Mouse (Mus musculus): ENCODE measurements around the gene Pkd1l1.

The Pkd1l1 gene

DNA sequence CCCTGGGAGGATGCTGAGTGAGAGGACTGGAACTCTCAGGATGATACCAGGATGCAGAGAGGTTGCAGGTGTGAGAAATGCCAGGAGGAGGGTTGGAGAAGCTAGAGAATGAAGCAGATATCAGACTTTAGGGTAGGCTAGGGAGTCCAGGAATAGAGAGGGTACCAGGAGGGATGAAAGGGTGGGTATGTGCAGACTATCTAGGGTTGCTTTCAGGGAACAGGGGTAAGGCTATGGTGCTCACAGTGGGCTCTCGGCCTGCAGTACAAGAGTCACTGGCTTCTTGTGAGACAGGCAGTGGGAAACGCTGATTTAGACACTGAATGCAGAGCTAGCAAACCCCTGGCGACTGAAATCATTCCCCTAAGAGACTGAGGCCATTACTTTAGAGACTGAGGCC is at the start of gene Pkd1l1:
Gene Pkd1l1, minus strand, starts transcription at position 101 of the 400 bp plus-strand sequence.
- no peak for DNase-seq (ENCODE audit: low read depth, low spot score)

DNA sequence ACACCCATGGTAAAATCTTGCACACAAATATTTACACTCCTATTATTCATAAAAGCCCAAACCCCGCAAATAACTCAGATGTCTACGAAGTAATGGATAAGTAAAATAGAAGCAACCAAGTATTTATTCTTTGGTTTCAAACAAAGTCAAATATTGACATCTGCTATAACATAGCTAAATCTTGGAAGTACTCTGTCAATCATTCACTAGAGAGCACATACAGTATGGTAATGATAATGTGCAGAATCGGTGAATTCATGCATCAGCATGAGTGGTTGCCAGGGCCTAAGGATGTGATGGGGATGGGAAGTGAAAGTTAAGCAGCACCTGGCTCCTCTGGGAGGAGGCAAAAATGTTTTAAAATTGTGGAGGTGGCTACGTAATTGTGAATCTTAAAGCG is 47.1 kb upstream of the Pkd1l1 start:
- DNase-seq (ENCODE audit: low read depth, low spot score) = no peak

DNA sequence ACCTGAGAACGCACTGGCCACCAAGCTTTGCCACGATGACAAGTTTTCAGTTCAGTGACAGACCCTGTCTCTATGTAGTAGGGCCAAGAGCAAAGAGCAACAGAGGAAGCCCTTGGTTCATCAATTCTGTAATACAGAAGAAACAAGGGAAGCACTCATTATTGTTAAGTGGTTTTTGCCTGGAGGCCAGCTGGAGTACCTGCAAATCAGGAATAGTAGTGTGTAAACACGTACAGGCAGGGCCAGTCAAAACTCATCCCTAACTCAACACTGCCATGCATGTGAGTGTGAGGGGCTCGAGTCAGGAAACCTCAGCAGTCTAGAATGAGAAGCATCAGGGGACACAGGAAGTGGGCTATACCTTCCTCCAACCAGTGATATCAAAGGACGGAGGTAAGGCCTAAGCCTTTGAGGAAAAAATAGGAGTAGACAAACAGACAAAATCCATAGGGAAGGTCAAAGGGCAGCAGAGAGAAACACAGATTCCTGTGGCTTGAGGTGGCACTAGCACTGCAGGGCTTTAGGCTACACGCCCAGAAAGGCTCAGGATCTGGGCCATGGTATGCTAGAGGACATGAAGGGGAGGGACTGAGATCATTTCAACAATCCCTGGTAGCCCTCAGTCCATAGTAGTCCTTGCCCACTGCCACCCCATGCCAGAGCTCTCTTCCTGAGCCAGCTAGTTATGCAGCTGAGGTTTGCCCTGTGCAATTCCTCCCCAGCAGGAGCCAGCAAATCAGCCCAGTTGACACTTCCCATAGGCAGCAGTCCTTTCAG is 45.6 kb upstream of the Pkd1l1 start:
- no peak for DNase-seq (ENCODE audit: low read depth, low spot score)

DNA sequence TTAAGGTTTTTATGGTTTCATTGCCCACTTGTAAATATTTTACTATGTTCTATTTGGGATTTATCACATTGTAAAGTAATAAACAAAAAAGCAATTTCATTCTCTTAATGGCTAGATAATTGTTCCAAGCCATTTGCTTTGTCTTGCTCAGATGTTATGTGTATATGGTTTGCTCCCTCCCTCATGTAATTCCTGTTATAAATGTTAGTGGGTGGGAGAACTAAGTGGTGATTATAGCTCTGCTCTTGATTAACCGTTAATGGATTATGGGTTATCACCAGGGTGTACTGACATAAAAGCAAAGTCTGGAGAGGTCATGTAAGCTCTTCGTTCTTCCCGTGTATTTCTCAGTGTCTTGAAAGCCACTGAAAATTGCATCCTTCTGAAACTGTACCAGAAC is 41.7 kb upstream of the Pkd1l1 start:
- no peak for DNase-seq (ENCODE audit: low read depth, low spot score)

DNA sequence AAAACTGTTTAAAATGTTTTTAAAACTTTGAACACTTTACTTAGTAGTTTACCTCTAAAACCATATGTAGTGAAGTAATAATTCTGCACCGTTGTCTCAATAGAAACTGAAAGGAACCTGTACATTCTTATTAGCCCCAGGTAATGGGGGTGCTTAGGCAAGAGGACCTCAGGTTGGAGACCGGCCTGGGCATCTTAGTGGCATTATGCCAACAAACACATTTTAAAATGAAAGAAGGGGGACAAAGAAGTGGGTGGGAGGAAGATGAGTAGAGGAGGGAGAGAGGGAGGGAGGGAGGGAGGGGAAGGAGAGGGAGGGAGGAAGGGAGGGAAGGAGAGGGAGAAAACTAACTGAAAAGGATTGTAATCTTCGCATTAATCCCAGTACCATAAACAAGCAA is 38.3 kb upstream of the Pkd1l1 start:
- DNase-seq (ENCODE audit: low read depth, low spot score) = no peak

DNA sequence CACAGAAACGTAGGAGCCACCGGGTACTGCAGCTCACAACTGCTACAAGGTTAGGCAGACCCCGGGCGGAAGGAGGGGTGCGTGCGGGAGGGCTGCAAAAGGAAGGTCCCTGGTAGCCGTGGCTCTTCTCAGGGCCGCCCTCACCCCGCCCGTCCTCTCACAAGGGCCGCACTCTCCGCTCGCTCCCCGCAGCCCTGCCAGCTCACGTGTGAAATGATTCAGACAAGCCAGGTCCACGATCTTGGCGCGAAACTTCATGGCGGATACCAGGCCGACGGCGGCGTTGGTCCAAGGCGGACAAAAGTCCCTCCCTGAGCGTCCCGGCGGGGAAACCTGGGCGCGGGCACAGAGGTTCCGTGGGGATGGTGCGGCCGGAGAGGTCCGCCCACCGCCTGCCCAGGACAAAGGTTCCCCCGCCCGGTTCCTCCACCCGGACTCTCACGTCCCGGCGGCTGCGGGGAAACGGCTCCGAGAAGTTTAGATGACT is 37.8 kb upstream of the Pkd1l1 start, which contains the start of gene Hus1:
Gene Hus1, minus strand, starts transcription at position 339 of the 487 bp plus-strand sequence.
- DNase-seq (ENCODE audit: low read depth, low spot score) = peak; percentile 77

DNA sequence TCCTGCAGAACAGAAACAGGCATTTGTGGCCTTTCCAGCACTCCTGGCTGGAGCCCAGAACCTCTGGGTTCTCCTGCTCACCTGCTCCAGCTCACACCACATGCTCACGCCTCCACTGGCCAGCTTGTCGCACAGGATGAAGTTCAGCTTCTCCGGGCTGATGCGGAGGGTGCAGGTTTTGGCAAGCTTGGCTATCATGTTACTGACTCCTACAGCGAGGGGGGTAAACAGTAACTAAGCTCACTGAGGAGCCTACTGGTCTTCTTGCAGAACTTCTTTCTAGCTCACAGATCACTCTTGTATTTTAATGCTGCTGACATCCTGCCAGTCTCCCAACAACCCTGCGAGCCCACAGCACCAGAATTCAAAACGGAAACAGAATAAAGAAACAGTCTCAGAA is 37.4 kb upstream of the Pkd1l1 start:
- DNase-seq (ENCODE audit: low read depth, low spot score) = peak; percentile 11

DNA sequence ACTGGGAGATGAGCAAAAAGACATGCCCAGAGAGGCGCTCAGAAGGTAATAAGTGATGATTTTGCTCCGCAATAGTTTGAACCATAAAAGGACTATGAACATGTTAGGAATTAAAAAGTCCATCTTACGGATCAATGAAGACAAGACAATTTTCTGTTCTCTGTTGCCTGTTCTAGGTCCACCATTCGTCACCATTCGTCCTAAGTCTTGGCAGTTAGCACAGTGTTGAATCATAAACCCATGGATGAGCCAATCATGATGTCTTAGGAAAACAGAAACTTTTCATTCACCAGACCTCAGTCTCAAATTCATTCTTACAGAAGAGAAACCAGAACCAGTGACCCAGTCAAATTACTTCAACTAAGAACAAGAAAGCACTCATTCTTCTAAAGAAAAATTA is 35.7 kb upstream of the Pkd1l1 start:
- DNase-seq (ENCODE audit: low read depth, low spot score) = no peak

DNA sequence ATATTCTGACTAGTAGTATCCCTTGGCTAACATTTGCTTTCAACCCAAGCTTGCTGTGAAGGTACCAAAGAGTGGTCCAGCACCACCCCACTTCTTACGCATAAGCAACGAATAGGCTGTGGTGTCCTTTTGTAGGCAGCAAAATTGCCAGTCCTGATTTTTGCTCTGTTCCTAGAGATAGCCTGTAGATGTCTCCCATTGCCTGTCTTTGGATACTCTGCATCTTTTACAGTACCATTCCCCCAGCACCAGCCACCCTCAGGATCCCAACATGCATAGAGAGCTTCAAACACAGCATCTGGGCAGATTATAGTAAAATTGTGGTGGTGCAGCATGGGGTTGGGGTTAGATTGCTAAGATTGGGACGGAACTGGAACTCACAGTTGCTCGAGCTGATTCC is 15.0 kb upstream of the Pkd1l1 start:
- DNase-seq (ENCODE audit: low read depth, low spot score) = no peak

DNA sequence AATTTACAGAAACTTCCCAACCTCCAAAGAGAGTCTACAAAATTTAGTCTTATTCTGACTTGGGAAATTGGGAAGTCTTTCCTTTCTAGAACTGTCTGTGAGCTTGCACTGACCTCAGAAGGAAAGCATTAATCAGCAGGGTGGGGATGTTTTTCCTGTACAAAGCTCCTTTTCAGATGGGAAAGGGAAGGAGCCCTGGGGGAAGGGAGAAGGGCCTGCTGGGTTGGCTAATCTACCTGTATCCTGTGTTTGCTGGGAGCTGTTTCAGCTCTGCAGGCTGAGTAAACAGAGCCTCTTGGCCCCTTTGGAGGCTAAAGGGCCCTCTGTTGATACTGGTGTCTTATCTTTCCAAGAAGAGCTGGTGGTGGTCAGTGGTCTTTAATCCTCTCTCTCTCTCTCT is 13.0 kb upstream of the Pkd1l1 start:
- DNase-seq (ENCODE audit: low read depth, low spot score) = no peak

DNA sequence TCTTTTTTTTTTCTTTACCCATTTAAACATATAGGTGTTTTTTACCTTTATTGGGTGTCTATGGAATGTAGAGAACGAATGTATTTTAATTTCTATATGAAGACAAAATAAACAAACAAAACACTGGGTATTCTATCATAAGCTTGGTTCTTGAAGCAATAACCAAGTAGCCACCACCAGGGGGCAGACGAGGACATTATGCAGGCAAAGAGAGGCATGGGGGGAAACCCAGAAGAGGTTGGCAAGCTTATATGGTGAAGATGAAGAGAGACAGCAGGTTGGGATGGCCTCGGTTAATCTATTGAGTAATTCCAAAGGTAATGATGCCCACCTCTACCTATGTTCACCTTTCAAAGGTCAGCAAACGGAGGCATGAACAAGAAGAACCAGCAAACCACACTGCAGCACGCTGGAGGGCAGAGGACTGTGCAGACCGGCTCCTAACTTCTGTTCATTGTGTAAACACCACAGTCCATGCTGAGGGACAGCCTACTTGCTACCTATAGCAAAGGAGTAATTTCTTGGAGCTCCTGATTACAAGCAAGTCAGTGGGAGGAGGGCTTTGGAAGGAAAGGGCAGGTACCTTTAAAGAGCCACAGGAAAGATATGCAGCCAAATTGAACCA is 10.3 kb upstream of the Pkd1l1 start:
- peak; percentile 63 for DNase-seq (ENCODE audit: low read depth, low spot score)

DNA sequence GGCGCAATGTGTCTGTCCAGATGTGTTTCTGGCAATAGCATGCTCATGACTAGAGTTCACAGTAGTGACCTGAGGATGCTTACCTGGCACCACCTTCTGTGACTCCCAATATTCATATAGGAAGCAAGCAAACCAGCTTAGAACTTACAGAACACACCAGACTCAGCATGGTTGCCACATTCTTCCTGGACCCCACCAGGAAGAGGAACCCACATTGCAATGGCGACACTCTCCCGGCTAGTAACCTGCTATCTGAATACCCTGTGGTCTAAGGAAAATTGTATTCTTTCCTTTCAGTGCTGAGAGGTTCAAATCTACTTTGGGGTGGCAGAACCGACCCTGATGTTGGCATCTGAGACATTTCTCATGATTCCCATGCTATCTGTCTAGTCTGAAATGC is 5.1 kb upstream of the Pkd1l1 start:
- no peak for DNase-seq (ENCODE audit: low read depth, low spot score)

DNA sequence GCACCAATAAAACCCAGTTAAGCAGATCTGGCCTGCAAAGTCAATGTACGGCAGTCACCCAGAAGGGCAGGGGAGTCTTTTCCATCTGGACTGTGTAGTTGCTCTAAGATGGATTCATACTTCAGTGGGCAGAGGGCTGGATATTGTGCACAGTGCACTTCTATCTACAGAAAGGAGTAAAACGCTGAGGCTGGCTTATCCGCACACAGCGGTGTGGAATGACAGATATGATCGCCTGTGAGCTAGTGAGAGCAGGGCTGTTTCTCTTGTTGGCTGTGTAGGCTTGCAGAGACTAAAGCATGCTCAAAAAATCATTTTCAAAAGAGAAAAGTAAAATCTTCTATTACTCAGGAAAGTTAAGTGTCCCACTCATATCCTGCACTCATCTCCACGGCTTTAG is 973 bp downstream of the Pkd1l1 start:
- DNase-seq (ENCODE audit: low read depth, low spot score) = no peak

DNA sequence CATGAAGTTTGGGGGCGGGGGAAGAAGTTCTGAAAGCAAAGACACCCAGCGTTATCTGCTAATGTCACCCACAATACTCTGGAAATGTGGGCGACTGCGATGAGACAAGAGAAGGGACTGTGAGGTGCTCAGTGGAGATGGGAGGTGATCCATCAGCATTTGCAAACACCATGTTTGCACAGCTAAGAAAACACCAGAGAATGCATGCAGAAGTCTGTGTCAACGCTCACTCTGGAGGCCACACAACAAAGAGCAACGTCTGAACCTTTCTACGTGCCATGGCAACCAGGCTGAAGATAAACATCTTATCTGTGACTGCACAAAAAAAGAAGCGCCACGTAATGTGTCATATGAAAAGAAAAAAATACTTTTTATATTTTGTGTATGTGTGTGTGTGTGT is 2.6 kb downstream of the Pkd1l1 start:
- no peak for DNase-seq (ENCODE audit: low read depth, low spot score)

DNA sequence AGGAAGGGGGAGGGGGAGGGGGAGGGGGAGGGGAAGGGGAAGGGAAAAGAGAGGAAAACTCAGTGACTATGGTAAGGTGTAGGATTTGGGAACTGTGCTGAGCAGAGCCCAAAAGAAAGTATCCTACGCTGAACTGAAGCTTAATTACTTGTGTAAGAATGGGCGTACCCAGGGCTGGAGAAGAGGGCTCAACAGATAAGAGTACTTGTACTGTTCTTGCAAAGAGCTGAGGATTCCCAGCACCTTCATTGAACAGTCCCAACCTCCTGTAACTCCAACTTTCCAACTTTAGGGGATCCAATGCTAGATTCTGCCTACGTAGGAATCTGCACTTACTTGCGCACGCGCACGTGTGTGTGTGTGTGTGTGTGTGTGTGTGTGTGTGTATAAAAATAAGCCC is 5.0 kb downstream of the Pkd1l1 start:
- no peak for DNase-seq (ENCODE audit: low read depth, low spot score)

DNA sequence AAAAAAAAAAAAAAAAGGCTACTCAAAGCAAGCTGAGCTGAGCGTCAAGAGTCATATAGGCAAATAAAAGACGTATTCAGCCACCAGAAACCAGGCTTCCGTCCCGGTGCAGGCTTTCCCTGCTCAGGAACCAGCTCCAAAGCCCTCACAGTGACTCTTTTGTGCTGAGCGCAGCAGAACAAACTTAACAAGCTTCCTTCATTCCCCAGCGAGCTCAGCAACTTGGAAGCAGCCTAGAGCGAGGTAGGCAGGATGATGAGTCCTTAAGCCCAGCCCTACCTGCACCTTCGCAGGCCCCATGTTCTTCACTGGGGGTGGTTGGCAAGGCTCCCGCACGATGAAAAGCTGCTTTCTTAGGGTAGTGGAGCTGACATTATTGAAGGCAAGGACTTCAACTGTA is 14.5 kb downstream of the Pkd1l1 start:
- DNase-seq (ENCODE audit: low read depth, low spot score) = no peak

DNA sequence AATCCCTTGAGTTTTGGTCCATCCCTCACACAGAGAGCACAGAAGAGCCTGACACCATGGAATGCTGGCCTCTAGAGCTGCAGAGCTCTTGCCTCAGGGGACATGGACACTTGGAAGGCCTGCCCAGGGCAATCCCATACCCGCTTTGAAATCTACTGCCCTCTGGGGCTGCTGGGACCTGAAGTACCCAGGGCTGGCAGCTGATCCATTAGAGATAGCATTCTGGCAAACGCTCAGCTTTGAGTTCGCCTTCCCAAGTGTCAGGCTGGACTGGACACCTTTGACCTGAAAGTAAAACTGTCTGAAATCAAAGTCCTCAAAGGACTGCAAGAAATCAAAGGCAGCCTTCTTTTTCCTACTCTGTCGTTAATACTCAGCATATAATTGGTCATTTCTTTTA is 15.0 kb downstream of the Pkd1l1 start:
- DNase-seq (ENCODE audit: low read depth, low spot score) = no peak

DNA sequence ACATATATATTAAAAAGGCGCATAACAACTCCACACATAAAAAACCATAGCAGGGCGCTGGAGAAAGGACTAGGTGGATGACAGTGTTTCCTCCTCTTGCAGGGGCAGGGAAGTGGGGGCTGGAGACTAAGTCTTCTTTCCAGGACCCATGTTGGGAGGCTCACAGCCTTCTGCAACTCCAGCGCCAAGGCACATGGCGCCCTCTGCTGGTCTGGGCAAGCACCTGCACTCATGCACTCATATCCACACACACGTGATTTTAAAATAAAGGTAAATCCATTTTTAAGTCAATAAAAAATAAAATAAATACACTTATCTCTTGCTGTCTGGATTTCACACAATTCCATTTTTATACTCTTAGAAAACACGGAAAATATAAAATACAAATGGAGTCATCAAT is 16.0 kb downstream of the Pkd1l1 start:
- no peak for DNase-seq (ENCODE audit: low read depth, low spot score)

DNA sequence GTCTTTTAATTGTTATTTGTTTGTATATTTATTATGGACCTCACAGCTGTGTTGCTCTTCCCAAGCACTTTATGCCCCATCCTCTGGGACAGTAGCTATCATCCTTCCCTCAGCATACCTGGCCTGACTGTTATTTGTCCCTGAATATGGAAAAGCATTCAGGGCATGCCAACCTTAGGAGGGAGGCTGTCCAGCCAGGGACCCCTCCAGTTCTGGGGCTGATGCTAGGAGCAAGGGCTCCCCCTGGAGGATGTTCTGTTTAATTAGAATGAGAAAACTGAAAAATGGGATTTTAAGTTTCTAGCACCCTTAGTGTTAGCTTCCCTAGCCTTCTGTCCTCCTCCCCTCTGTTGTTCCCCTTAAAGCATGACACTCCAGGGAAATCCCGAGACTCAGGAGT is 17.4 kb downstream of the Pkd1l1 start:
- no peak for DNase-seq (ENCODE audit: low read depth, low spot score)

DNA sequence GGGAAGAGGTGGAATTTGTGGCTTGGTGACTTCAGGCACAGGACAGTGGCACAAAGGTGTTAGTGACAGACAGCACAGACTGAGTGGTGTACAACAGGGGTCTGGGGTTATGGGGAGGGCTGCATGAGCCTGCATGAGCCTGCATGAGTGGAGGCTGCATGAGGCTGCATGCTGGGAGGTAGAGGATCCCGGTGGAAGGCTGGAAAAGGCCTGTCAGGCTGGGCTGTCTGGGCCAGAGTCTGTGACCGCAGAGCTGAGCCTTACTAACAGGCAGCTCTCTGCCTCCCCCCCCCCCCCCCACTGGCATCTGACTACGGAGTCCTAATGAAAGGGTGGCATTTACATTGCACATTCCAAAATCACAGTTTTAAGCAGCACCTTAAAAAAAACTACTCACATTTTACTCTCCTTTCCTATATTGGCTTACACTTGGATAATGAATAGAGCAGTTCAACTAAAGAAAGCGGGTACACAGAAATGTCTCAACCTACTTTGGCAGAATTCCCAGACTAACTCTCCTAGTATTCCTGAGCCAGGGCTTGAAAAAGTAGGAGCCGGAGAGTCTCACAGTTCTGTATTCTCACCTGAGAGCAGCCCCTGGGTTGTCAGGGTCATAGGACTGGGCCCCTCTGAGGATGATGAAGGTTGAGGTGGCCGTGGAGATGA is 23.2 kb downstream of the Pkd1l1 start:
- no peak for DNase-seq (ENCODE audit: low read depth, low spot score)

DNA sequence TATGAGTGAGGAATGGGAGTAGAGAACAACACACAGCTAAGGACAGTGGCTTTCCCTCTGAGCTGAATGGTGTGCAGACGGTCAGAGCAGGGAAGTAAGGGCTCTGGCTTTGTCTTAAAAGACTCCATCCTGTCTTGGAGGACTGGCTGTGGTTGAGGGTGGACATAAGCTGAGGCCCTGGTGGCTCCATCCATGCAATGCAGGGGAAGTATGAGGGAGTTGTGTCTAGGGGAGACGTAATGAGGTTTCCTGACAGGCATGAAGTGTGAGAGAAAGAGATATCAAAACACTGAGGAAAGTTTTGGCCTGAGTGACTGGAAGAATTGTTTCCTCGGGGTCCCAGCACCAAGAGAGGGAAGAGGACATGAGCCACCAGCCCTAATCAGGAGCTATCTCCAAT is 24.2 kb downstream of the Pkd1l1 start:
- no peak for DNase-seq (ENCODE audit: low read depth, low spot score)

DNA sequence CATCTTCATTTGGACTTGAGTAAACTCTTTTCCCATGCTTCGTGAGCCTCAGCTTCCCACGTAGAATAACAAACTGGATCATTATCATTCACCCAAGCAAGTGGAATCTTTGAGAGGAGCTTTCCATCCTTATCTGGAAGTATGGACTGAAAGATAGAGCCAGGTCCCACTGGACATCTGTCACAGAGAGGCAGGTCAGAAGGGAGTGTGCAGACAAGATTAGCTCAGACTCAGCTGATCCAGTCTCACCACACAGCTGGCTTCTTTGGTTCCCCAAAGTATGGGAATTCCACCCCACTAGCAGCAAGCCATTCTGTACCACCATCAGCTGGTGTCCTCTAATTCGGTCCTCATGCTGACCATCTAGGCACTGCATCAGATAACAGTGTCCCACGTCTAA is 29.0 kb downstream of the Pkd1l1 start:
- no peak for DNase-seq (ENCODE audit: low read depth, low spot score)

DNA sequence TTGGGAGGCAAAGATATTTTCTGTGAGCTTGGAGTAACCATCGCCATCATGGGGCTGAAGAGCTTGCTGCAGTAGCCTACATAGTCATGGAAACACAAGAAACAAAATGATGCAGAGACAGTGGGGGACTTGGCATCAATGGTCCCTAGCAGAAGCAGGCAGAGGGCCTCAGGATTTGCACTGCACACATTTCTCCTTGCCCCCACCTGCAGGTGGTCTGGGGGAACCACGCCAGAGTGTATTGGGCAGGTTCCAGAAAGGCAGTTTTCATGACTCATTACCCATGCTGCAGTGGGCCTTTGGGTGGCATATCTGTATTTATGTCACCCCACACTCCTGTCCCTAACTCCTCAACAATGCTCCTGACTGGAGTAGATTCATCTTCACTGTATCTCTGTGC is 30.6 kb downstream of the Pkd1l1 start:
- DNase-seq (ENCODE audit: low read depth, low spot score) = no peak
